31 mouse cellular contexts compared by ENCODE assay signal in the genomic region with DNA sequence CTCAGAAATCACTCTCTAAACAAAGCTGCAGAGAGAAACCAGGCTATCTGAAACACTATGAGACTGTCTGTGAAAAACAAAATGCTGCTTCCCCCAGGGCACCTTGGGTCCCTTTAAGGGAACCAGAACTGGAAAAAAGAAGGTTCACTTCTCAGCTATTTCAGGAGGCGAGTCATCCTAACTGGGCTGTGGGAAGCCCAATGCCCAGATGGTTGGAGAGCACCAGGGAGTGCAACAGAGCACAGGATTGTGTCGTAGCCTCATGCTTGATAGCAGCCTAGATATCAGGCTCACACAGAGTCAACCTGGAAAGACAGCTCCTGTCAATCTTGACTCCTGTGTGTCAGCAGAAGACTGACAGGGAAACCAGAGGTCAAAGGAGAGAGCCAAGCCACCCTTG.
DNase-seq lines count a peak whose midpoint lies in the region; ATAC-seq and TF ChIP-seq lines count a peak whose summit lies in the region.
"Had no signal": no experiment of that assay in that cellular context is flagged by ENCODE, and none has a peak within 500 bp of the region (broad histone marks: within the 10 kb centered on the region; RNA-seq: fewer than 3 reads in every experiment).

No protein-coding gene starts in this region.

- no peaks in the 10 kb centered on the region for H3K9me3 ChIP-seq in intestine, embryonic 16.5 days (ENCODE audit: control insufficient read depth, low read length)
- H3K9me3 ChIP-seq: heart, embryonic 13.5 days; hindbrain, embryonic 10.5 days; hindbrain, embryonic 15.5 days; limb, embryonic 10.5 days; limb, embryonic 15.5 days; midbrain, embryonic 10.5 days; midbrain, embryonic 15.5 days had no signal

- intact Hi-C loops in left cerebral cortex, adult 2 months (cut with DNase I) = no loop called here
- intact Hi-C loops in left cerebral cortex, postnatal 25 days (cut with DNase I) = loop anchor here (5.0 kb wide), 1 partner anchor 97 kb away; no protein-coding TSS in a partner anchor

- H3K27ac ChIP-seq in left cerebral cortex, adult 2 months = peak overlapping the region; percentile 21; the same call in 1 of the 2 replicates
- no peak overlapping the region for H3K27ac ChIP-seq in intestine, embryonic 16.5 days (ENCODE audit: low read length)
- H3K27ac ChIP-seq: gastrocnemius, adult 2 months; heart, embryonic 13.5 days; hindbrain, embryonic 10.5 days; hindbrain, embryonic 15.5 days; limb, embryonic 10.5 days; limb, embryonic 15.5 days; liver, embryonic 14.5 days; midbrain, embryonic 10.5 days; midbrain, embryonic 15.5 days; stomach, postnatal 0 days had no signal

- no peak for ATAC-seq in intestine, embryonic 16.5 days
- no peak for ATAC-seq in megakaryocyte, adult 5-6 weeks (ENCODE audit: poor library complexity, severe bottlenecking)
- ATAC-seq: forebrain, embryonic 16.5 days; inflammation-experienced regulatory T-cells, adult 6 months; midbrain, embryonic 15.5 days had no signal

- no peak overlapping the region for H3K9ac ChIP-seq in intestine, embryonic 16.5 days (ENCODE audit: low read depth, low read length)
- H3K9ac ChIP-seq: heart, embryonic 13.5 days; hindbrain, embryonic 15.5 days; limb, embryonic 15.5 days; liver, embryonic 14.5 days; lung, embryonic 14.5 days; midbrain, embryonic 15.5 days had no signal

- no peak for DNase-seq in left cerebral cortex, adult 2 months (ENCODE audit: extremely low spot score in 1 of 2, low spot score in 2 of 2)
- no peak for DNase-seq in left cerebral cortex, postnatal 25 days (ENCODE audit: low spot score in 2 of 2)
- DNase-seq in brain, adult 2 months (ENCODE audit: low read depth, low spot score) = peak; percentile 85
- DNase-seq in cerebellum, adult 9-10 months = peak; percentile 68
- DNase-seq in adrenal gland, postnatal 36 days = no peak
- DNase-seq: adrenal gland, postnatal 10 days; B cell, adult 2 months; gastrocnemius, adult 2 months; gastrocnemius, postnatal 36 days; heart, postnatal 10 days; kidney, adult 18-20 months; kidney, postnatal 4 days; lung, embryonic 14.5 days; lung, postnatal 14 days; right cerebral cortex, postnatal 4 days; thymus, adult 18-20 months; thymus, postnatal 4 days had no signal

- no peak for TF ChIP-seq CTCF in left cerebral cortex, adult 2 months (IDR thresholded peaks at IDR 0.05)

- H3K4me2 ChIP-seq in intestine, embryonic 16.5 days (ENCODE audit: low read depth, low read length) = no peak overlapping the region
- H3K4me2 ChIP-seq: heart, embryonic 13.5 days; hindbrain, embryonic 15.5 days; limb, embryonic 15.5 days; lung, embryonic 14.5 days; midbrain, embryonic 15.5 days had no signal

- WGBS in intestine, embryonic 16.5 days = 61% methylated on average over 2 of the region's 2 CpGs

- no peak overlapping the region for H3K4me3 ChIP-seq in left cerebral cortex, adult 2 months
- no peak overlapping the region for H3K4me3 ChIP-seq in intestine, embryonic 16.5 days (ENCODE audit: low read length)
- H3K4me3 ChIP-seq: erythroblast, embryonic 14.5 days; gastrocnemius, adult 2 months; heart, embryonic 13.5 days; hindbrain, embryonic 10.5 days; hindbrain, embryonic 15.5 days; limb, embryonic 10.5 days; limb, embryonic 15.5 days; midbrain, embryonic 10.5 days; midbrain, embryonic 15.5 days had no signal

- H3K36me3 ChIP-seq in intestine, embryonic 16.5 days (ENCODE audit: control insufficient read depth, insufficient read depth, low read length) = no peaks in the 10 kb centered on the region
- H3K36me3 ChIP-seq: heart, embryonic 13.5 days; hindbrain, embryonic 10.5 days; hindbrain, embryonic 15.5 days; limb, embryonic 10.5 days; limb, embryonic 15.5 days; midbrain, embryonic 10.5 days; midbrain, embryonic 15.5 days had no signal

- no peaks in the 10 kb centered on the region for H3K4me1 ChIP-seq in intestine, embryonic 16.5 days (ENCODE audit: control insufficient read depth, insufficient read depth, low read length)
- H3K4me1 ChIP-seq: limb, embryonic 15.5 days had no signal

- no peaks in the 10 kb centered on the region for H3K27me3 ChIP-seq in intestine, embryonic 16.5 days (replicated peaks; ENCODE audit: control insufficient read depth, insufficient read depth, low read length)
- H3K27me3 ChIP-seq: heart, embryonic 13.5 days; hindbrain, embryonic 15.5 days; limb, embryonic 15.5 days; midbrain, embryonic 15.5 days had no signal

Comparison
In these comparisons a context has a peak if more than half of its experiments do, and no peak if none do; other contexts are left out.
1. DNase-seq: peak in brain, adult 2 months (single experiment) and cerebellum, adult 9-10 months (single experiment); none in left cerebral cortex, adult 2 months (0 of 2), left cerebral cortex, postnatal 25 days (0 of 2) and adrenal gland, postnatal 36 days (0 of 2).